Comparison of ENCODE assay signal across 9 mouse cellular contexts in the genomic region with DNA sequence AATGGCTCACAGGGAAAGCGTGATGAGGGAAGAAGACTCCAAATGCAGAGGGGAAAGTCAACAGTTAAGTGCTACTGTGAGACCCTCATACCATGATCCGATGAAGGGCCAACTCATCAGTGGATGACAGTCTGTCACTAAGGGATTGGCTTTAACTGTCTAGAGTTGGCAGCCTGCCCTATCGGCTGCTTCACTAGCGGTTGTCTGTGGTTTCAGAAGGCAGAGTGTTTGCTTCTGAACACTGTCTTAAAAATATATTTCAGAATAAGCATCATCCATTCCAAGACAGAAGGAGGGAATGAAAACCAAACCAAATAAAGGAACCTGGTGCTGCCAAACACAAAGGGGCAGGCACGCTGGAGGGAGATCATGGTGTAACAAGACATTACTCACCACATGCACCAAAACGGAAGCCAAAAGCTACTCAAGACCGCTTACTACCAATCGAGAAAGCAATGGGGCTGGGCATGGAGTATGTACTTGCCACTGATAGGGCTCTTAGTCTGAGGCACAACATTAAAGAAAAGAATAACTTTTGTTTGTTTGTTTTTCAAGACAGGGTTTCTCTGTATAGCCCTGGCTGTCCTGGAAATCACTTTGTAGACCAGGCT. TPM values are rescaled to one million over a fixed set of nuclear protein-coding genes. Genes with fewer than 3 reads are reported as not detected.
DNase-seq lines count a peak whose midpoint lies in the region; ATAC-seq and TF ChIP-seq lines count a peak whose summit lies in the region.
"Had no signal": no experiment of that assay in that cellular context is flagged by ENCODE, and none has a peak within 500 bp of the region (broad histone marks: within the 10 kb centered on the region; RNA-seq: fewer than 3 reads in every experiment).

No protein-coding gene starts in this region.

- TF ChIP-seq EP300 in MEL (IDR thresholded peaks at IDR 0.05; ENCODE audit: low read depth in 1 of 2, low read length in 2 of 2), result peak; percentile 48 to 71

- H3K27me3 ChIP-seq in hindbrain, embryonic 16.5 days (replicated peaks; ENCODE audit: control insufficient read depth, insufficient read depth, low read length), result no peaks in the 10 kb centered on the region
- no peaks in the 10 kb centered on the region for H3K27me3 ChIP-seq in hindbrain, embryonic 12.5 days
- no peaks in the 10 kb centered on the region for H3K27me3 ChIP-seq in MEL (ENCODE audit: control insufficient read depth in 1 of 2, insufficient read depth in 2 of 2, low read length in 2 of 2)
- H3K27me3 ChIP-seq: midbrain, embryonic 12.5 days had no signal

- H3K9ac ChIP-seq in hindbrain, embryonic 16.5 days (ENCODE audit: low read depth, low read length), result no peak overlapping the region
- H3K9ac ChIP-seq in hindbrain, embryonic 12.5 days, result no peak overlapping the region
- H3K9ac ChIP-seq in MEL (ENCODE audit: control insufficient read depth, low read depth, low read length, poor library complexity, severe bottlenecking), result 0 out of 2 replicates have a peak overlapping the region, but pooled peaks have one; percentile 15
- H3K9ac ChIP-seq: midbrain, embryonic 12.5 days had no signal

- peak; percentile 21 for DNase-seq in 3134 (ENCODE audit: extremely low read depth, insufficient read length, low spot score)
- peak; percentile 87 for DNase-seq in MEL (ENCODE audit: low read depth, low spot score)
- peak; percentile 53 to 71 for DNase-seq in layer of hippocampus, adult 8-10 months (ENCODE audit: low spot score in 2 of 2)
- no peak for DNase-seq in heart, adult 18-20 months
- no peak for DNase-seq in frontal cortex, postnatal 10 days (ENCODE audit: low spot score in 2 of 2)

- 0 out of 2 replicates have a peak overlapping the region, but pooled peaks have one; percentile 9 for H3K27ac ChIP-seq in hindbrain, embryonic 16.5 days (ENCODE audit: low read depth, low read length)
- H3K27ac ChIP-seq in hindbrain, embryonic 12.5 days, result no peak overlapping the region
- peak overlapping the region; percentile 60 for H3K27ac ChIP-seq in MEL (ENCODE audit: control insufficient read depth, low read depth, low read length)
- H3K27ac ChIP-seq: limb, embryonic 10.5 days; midbrain, embryonic 12.5 days had no signal

- peaks cover 49% of the 10 kb centered on the region for H3K79me2 ChIP-seq in MEL (ENCODE audit: control insufficient read depth, insufficient read depth, low read length, poor library complexity)

- no peak overlapping the region for H3K4me3 ChIP-seq in hindbrain, embryonic 16.5 days (ENCODE audit: low read length)
- no peak overlapping the region for H3K4me3 ChIP-seq in hindbrain, embryonic 12.5 days
- peak overlapping the region in 1 of 2 experiments; percentile 21; a peak in 1 of 4 replicates for H3K4me3 ChIP-seq in MEL (ENCODE audit: control insufficient read depth in 1 of 2, insufficient read depth in 1 of 2, low read depth in 2 of 2, low read length in 2 of 2)
- H3K4me3 ChIP-seq: limb, embryonic 10.5 days; midbrain, embryonic 12.5 days had no signal

- TF ChIP-seq RAD21 in MEL (IDR thresholded peaks at IDR 0.05; ENCODE audit: low read depth, low read length), result no peak

- H3K36me3 ChIP-seq in hindbrain, embryonic 16.5 days (ENCODE audit: control insufficient read depth, insufficient read depth, low read length), result no peaks in the 10 kb centered on the region
- H3K36me3 ChIP-seq in hindbrain, embryonic 12.5 days, result no peaks in the 10 kb centered on the region
- peaks cover 7 to 61% of the 10 kb centered on the region in 2 experiments for H3K36me3 ChIP-seq in MEL (ENCODE audit: control insufficient read depth in 1 of 2, insufficient read depth in 2 of 2, low read length in 2 of 2)
- H3K36me3 ChIP-seq: midbrain, embryonic 12.5 days had no signal

- 59% methylated on average over 8 of the region's 8 CpGs for WGBS in hindbrain, embryonic 16.5 days
- WGBS in hindbrain, embryonic 12.5 days, result 90% methylated on average over 8 of the region's 8 CpGs

- H3K4me1 ChIP-seq in hindbrain, embryonic 16.5 days (ENCODE audit: control insufficient read depth, insufficient read depth, low read depth, low read length), result peaks cover 26% of the 10 kb centered on the region
- H3K4me1 ChIP-seq in hindbrain, embryonic 12.5 days, result peaks cover 18% of the 10 kb centered on the region
- peaks cover 22 to 50% of the 10 kb centered on the region in 2 experiments for H3K4me1 ChIP-seq in MEL (ENCODE audit: control insufficient read depth in 1 of 2, insufficient read depth in 2 of 2, low read length in 2 of 2)

- no peak for TF ChIP-seq CTCF in MEL (IDR thresholded peaks at IDR 0.05 in 2 of 3, conservative IDR thresholded peaks at IDR 0.05 in 1 of 3; ENCODE audit: control insufficient read depth in 1 of 3, insufficient read depth in 1 of 3, low read depth in 2 of 3, low read length in 3 of 3, poor library complexity in 1 of 3, severe bottlenecking in 1 of 3)

- no peaks in the 10 kb centered on the region for H3K9me3 ChIP-seq in hindbrain, embryonic 16.5 days (ENCODE audit: control insufficient read depth, low read length)
- no peaks in the 10 kb centered on the region for H3K9me3 ChIP-seq in hindbrain, embryonic 12.5 days (replicated peaks)
- no peaks in the 10 kb centered on the region for H3K9me3 ChIP-seq in MEL (replicated peaks; ENCODE audit: insufficient read depth, low read length)
- H3K9me3 ChIP-seq: limb, embryonic 10.5 days; midbrain, embryonic 12.5 days had no signal

- H3K4me2 ChIP-seq in hindbrain, embryonic 16.5 days (ENCODE audit: low read length), result no peak overlapping the region
- H3K4me2 ChIP-seq in hindbrain, embryonic 12.5 days (replicated peaks), result no peak overlapping the region
- H3K4me2 ChIP-seq: midbrain, embryonic 12.5 days had no signal

- ATAC-seq in hindbrain, embryonic 16.5 days, result no peak
- ATAC-seq in hindbrain, embryonic 12.5 days (ENCODE audit: low FRiP score), result no peak

- no peak for TF ChIP-seq POLR2A in MEL (IDR thresholded peaks at IDR 0.05; ENCODE audit: control insufficient read depth in 1 of 2, insufficient read depth in 1 of 2, low read depth in 1 of 2, low read length in 2 of 2, poor library complexity in 1 of 2)

TF ChIP-seq in MEL, 35 proteins besides CTCF, POLR2A, EP300 and RAD21:
- no peak for TF ChIP-seq POLR2AphosphoS2 (IDR thresholded peaks at IDR 0.05; ENCODE audit: low read length)
- TF ChIP-seq ETS1 (IDR thresholded peaks at IDR 0.05; ENCODE audit: low read depth, low read length), result peak; percentile 53; the same call in 1 of the 2 replicates
- TF ChIP-seq GATA1 (IDR thresholded peaks at IDR 0.05; ENCODE audit: low read depth, low read length), result peak; percentile 36; the same call in 1 of the 2 replicates
- no peak for TF ChIP-seq ZNF384 (IDR thresholded peaks at IDR 0.05; ENCODE audit: low read depth, low read length)
- peak; percentile 44; the same call in 1 of the 2 replicates for TF ChIP-seq MXI1 (IDR thresholded peaks at IDR 0.05; ENCODE audit: low read depth, low read length)
- peak; percentile 66 for TF ChIP-seq RCOR1 (IDR thresholded peaks at IDR 0.05; ENCODE audit: low read depth, low read length)
- no peak for TF ChIP-seq E2F4 (IDR thresholded peaks at IDR 0.05; ENCODE audit: borderline replicate concordance, low read depth, low read length)
- no peak for TF ChIP-seq ZC3H11A (IDR thresholded peaks at IDR 0.05; ENCODE audit: low read depth, low read length)
- no peak for TF ChIP-seq CHD1 (IDR thresholded peaks at IDR 0.05; ENCODE audit: low read depth, low read length)
- TF ChIP-seq MYB (IDR thresholded peaks at IDR 0.05; ENCODE audit: low read depth, low read length), result peak; percentile 59; the same call in 1 of the 2 replicates
- peak; percentile 16; the same call in 1 of the 2 replicates for TF ChIP-seq SIN3A (IDR thresholded peaks at IDR 0.05; ENCODE audit: low read length)
- no peak for TF ChIP-seq ZKSCAN1 (IDR thresholded peaks at IDR 0.05; ENCODE audit: low read depth, low read length)
- no peak for TF ChIP-seq MAZ (IDR thresholded peaks at IDR 0.05; ENCODE audit: low read depth, low read length)
- TF ChIP-seq ZMIZ1 (IDR thresholded peaks at IDR 0.05; ENCODE audit: low read depth, low read length), result no peak

RNA-seq across cellular contexts. Expression of gene Mark2, which starts 26.6 kb away (rescaled TPM):
- 40.5 and 43.2 TPM in 2 replicates for polyA plus RNA-seq in hindbrain, embryonic 16.5 days (2015; fragmentation: Nextera tagmentation; extraction: Ambion mirVana)
- 62.1 and 64.2 TPM in 2 replicates for polyA plus RNA-seq in hindbrain, embryonic 12.5 days (2016; fragmentation: Nextera tagmentation; extraction: Ambion mirVana)
- 34.6 and 36.1 TPM in 2 replicates for total RNA-seq in MEL (2012; rRNA removed)
- 10 to 100 TPM in 1 of 2 experiments, not detected in 1; 72.4 TPM for polyA plus RNA-seq in MEL (2012; ENCODE audit: insufficient read depth in 1 of 2, insufficient read length in 2 of 2, low read depth in 1 of 2, low replicate concordance in 2 of 2, missing spikeins in 1 of 2)
- total RNA-seq in layer of hippocampus, adult 8-10 months (2022), result 100 to 1,000 TPM; 101 to 135 (median 120) TPM
- total RNA-seq in heart, adult 18-20 months (2021), result 10 to 100 TPM; 43.3 to 49.9 TPM

RNA-seq across cellular contexts. Expression of gene Rcor2, which starts 48.0 kb away (rescaled TPM):
- 10.5 and 18.5 TPM in 2 replicates for polyA plus RNA-seq in hindbrain, embryonic 16.5 days (2015; fragmentation: Nextera tagmentation; extraction: Ambion mirVana)
- polyA plus RNA-seq in hindbrain, embryonic 12.5 days (2016; fragmentation: Nextera tagmentation; extraction: Ambion mirVana), result 62.5 and 66.6 TPM in 2 replicates
- 31.4 and 33.7 TPM in 2 replicates for total RNA-seq in MEL (2012; rRNA removed)
- polyA plus RNA-seq in MEL (2012; ENCODE audit: insufficient read depth in 1 of 2, insufficient read length in 2 of 2, low read depth in 1 of 2, low replicate concordance in 2 of 2, missing spikeins in 1 of 2), result 10 to 100 TPM in 1 of 2 experiments, not detected in 1; 60.2 TPM
- total RNA-seq in layer of hippocampus, adult 8-10 months (2022), result 10 to 100 TPM; 12.7 to 17.0 (median 14.6) TPM
- total RNA-seq in heart, adult 18-20 months (2021), result 1 to 10 TPM; 4.0 to 6.5 TPM

Comparison
In these comparisons a context has a peak if more than half of its experiments do, and no peak if none do; other contexts are left out.
1. DNase-seq: peak in 3134 (single experiment), MEL (single experiment) and layer of hippocampus, adult 8-10 months (2 of 2); none in heart, adult 18-20 months (0 of 2) and frontal cortex, postnatal 10 days (0 of 2).